Mouse (Mus musculus): ENCODE measurements at regions not wholly inside any gene's neighbourhood (a gene's known extent, or its start where the extent isn't known, plus 50 kb on each side); places are given as distances from the start of the nearest gene placed in this dataset.
"Not testable (repeated sequence)": the region's sequence is repeated elsewhere in the genome, so short reads cannot be mapped to it uniquely, and the experiment has no call there.

- DNase-seq, result no peak
Measured at GRCm38 (mm10) chr13:85988633-85989032, 58.1 kb downstream of the Cox7c start.

- DNase-seq, result no peak
Measured at GRCm38 (mm10) chr13:85982089-85982488, 64.6 kb downstream of the Cox7c start.

- not testable (repeated sequence) for DNase-seq
Measured at GRCm38 (mm10) chr13:85964005-85964404, 82.7 kb downstream of the Cox7c start.

- DNase-seq, result no peak
Measured at GRCm38 (mm10) chr13:85955284-85955683, 91.4 kb downstream of the Cox7c start.

GRCm38 (mm10) chr13:85952896-85953295, 93.8 kb downstream of the Cox7c start:
- DNase-seq, result no peak

GRCm38 (mm10) chr13:85926825-85927737, 119.6 kb downstream of the Cox7c start:
- DNase-seq, result peak; percentile 5

- DNase-seq, result no peak
Measured at GRCm38 (mm10) chr13:85926323-85926722, 120.4 kb downstream of the Cox7c start.

- DNase-seq, result no peak
Measured at GRCm38 (mm10) chr13:85922696-85923095, 124.0 kb downstream of the Cox7c start.

GRCm38 (mm10) chr13:85901796-85902195, 144.9 kb downstream of the Cox7c start:
- DNase-seq, result no peak

GRCm38 (mm10) chr13:85897656-85898055, 149.0 kb downstream of the Cox7c start:
- DNase-seq, result no peak

- peak; percentile 49 for DNase-seq
Measured at GRCm38 (mm10) chr13:85895141-85895540, 151.6 kb downstream of the Cox7c start.

- not testable (repeated sequence) for DNase-seq
Measured at GRCm38 (mm10) chr13:85889846-85890245, 156.9 kb downstream of the Cox7c start.

GRCm38 (mm10) chr13:85882817-85883216, 163.9 kb downstream of the Cox7c start:
- DNase-seq, result no peak

GRCm38 (mm10) chr13:85863745-85864144, 183.0 kb downstream of the Cox7c start:
- DNase-seq, result no peak

GRCm38 (mm10) chr13:85848276-85848675, 198.4 kb downstream of the Cox7c start:
- no peak for DNase-seq

GRCm38 (mm10) chr13:85829894-85830293, 216.8 kb downstream of the Cox7c start:
- peak; percentile 1 for DNase-seq

Measured in retina, postnatal 1 day (tissue).